Mouse (Mus musculus): ENCODE results near the gene Sfxn5.

- no peak for TF ChIP-seq CTCF (IDR thresholded peaks at IDR 0.05; ENCODE audit: borderline replicate concordance, extremely low read depth, insufficient read depth, insufficient read length)
- TF ChIP-seq POLR2A (IDR thresholded peaks at IDR 0.05; ENCODE audit: borderline replicate concordance, extremely low read depth, insufficient read depth, insufficient read length, poor library complexity, severe bottlenecking), result no peak
Measured at GRCm38 (mm10) chr6:85210686-85211085, 122.5 kb downstream of the Sfxn5 start.
